Mouse (Mus musculus): ENCODE data around the gene Ubac1. TPM values are rescaled to one million over a fixed set of nuclear protein-coding genes. Genes with fewer than 3 reads are reported as not detected.

Gene Ubac1
- polyA plus RNA-seq (2016; fragmentation: Nextera tagmentation; extraction: Ambion mirVana) = 107 and 111 TPM in 2 replicates

- 7% methylated on average over 50 of the region's 50 CpGs for WGBS
- H3K9me3 ChIP-seq (replicated peaks) = no peaks in the 10 kb centered on the region
- H3K9ac ChIP-seq = peak within 1 kb of the TSS; percentile 85
- peak; percentile 92 for ATAC-seq (ENCODE audit: insufficient number of reproducible peaks, low FRiP score)
- peak within 1 kb of the TSS; percentile 85 for H3K4me2 ChIP-seq
- H3K27ac ChIP-seq (ENCODE audit: poor library complexity, severe bottlenecking) = peak within 1 kb of the TSS; percentile 91
- no peaks in the 10 kb centered on the region for H3K27me3 ChIP-seq (replicated peaks)
- H3K36me3 ChIP-seq = no peaks in the 10 kb centered on the region
- H3K4me3 ChIP-seq = peak within 1 kb of the TSS; percentile 76
- H3K4me1 ChIP-seq (replicated peaks) = peaks cover 24% of the 10 kb centered on the region
These were observed at the start of gene Ubac1 for GRCm38 (mm10) chr2:26021561-26022257. Gene Ubac1, minus strand, starts transcription at chr2:26021747.

DNA sequence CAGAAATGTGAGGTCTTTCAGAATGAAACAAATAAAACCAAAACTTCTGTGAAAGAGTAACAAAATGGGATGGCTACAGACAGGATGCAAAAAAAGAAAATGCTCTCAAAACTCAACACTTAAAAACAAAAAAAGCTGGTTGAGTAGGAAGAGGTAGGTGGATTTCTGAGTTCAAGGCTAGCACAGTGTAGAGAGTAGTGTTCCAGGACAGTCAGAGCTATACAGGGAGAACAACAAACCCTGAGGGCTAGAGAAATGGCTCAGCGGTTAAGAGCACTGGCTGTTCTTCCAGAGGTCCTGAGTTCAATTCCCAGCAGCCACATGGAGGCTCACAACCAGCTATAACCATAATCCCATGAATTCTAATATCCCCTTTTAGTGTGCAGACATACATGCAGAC is 47.0 kb upstream of the Ubac1 start:
- Histone ChIP-seq H3K27ac (ENCODE audit: poor library complexity, severe bottlenecking) (no peak overlapping the region), H3K4me1 (replicated peaks) (peaks cover 19% of the 10 kb centered on the region), H3K36me3 (no peaks in the 10 kb centered on the region), H3K4me2 (no peak overlapping the region), H3K9me3 (replicated peaks) (no peaks in the 10 kb centered on the region), H3K9ac (no peak overlapping the region), H3K27me3 (replicated peaks) (no peaks in the 10 kb centered on the region), H3K4me3 (no peak overlapping the region)
- WGBS = 89% methylated on average over 1 of the region's 1 CpGs
- ATAC-seq (ENCODE audit: insufficient number of reproducible peaks, low FRiP score) = no peak

DNA sequence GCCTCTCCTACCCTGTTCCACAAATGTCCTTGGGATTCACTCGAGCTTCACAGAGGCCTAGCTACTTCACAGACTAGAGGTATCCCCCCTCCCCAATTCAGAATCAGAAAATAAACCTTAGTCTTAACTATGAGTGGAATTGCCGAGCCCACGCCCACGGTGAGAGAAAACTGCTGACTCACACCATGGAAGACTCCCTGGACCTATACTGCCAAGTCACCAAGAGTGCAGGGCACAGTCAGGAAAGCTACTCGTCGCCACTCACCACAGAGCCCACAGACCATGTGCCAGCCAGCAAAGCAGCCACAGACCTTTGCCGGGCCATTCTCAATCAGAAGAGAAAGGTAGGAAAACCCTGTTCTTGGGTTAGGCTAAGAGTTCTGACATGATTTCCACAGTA is 46.6 kb upstream of the Ubac1 start:
- Histone ChIP-seq H3K4me1 (replicated peaks) (peaks cover 19% of the 10 kb centered on the region), H3K4me3 (no peak overlapping the region), H3K27ac (ENCODE audit: poor library complexity, severe bottlenecking) (no peak overlapping the region), H3K4me2 (no peak overlapping the region), H3K36me3 (no peaks in the 10 kb centered on the region), H3K9me3 (replicated peaks) (no peaks in the 10 kb centered on the region), H3K9ac (no peak overlapping the region), H3K27me3 (replicated peaks) (no peaks in the 10 kb centered on the region)
- WGBS = 62% methylated on average over 7 of the region's 7 CpGs
- ATAC-seq (ENCODE audit: insufficient number of reproducible peaks, low FRiP score) = no peak

DNA sequence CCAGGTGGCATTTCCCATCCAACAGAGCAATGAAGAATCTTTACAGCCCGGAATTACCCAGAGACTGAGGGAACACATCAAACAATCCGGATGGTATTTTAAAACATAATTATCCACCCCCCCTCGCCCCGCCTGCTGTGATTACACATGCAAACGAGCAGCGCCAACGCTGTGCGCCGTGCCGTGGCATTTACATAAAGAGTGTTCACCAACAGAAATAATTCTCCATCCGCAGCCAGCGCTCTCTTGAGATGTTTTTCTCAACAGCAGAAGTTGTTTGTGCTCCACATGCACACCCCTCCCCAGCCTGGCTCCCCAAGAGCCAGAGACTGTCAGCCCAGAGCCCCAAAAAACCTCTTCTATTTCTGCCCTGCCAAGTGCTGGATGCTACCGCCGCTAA is 45.0 kb upstream of the Ubac1 start:
- ATAC-seq (ENCODE audit: insufficient number of reproducible peaks, low FRiP score) = no peak
- WGBS = 75% methylated on average over 14 of the region's 14 CpGs

GRCm38 (mm10) chr2:26062742-26063427 is 41.3 kb upstream of the Ubac1 start:
- Histone ChIP-seq H3K9ac (no peak overlapping the region), H3K9me3 (replicated peaks) (no peaks in the 10 kb centered on the region), H3K27ac (ENCODE audit: poor library complexity, severe bottlenecking) (no peak overlapping the region), H3K4me3 (no peak overlapping the region), H3K4me2 (no peak overlapping the region), H3K4me1 (replicated peaks) (peaks cover 15% of the 10 kb centered on the region), H3K27me3 (replicated peaks) (0 out of 2 replicates have a peak, but pooled peaks cover 6% of the 10 kb centered on the region), H3K36me3 (peaks cover 10% of the 10 kb centered on the region; the same call in 1 of the 2 replicates)
- WGBS = 65% methylated on average over 13 of the region's 13 CpGs
- ATAC-seq (ENCODE audit: insufficient number of reproducible peaks, low FRiP score) = no peak

More for the DNA sequence above, 45.0 kb upstream of the Ubac1 start:
- H3K9me3 ChIP-seq (replicated peaks) = no peaks in the 10 kb centered on the region
- H3K36me3 ChIP-seq = no peaks in the 10 kb centered on the region
- peaks cover 19% of the 10 kb centered on the region for H3K4me1 ChIP-seq (replicated peaks)
- H3K4me2 ChIP-seq = no peak overlapping the region
- no peak overlapping the region for H3K27ac ChIP-seq (ENCODE audit: poor library complexity, severe bottlenecking)
- H3K4me3 ChIP-seq = no peak overlapping the region
- H3K27me3 ChIP-seq (replicated peaks) = no peaks in the 10 kb centered on the region
- H3K9ac ChIP-seq = no peak overlapping the region

- peaks cover 10% of the 10 kb centered on the region; the same call in 1 of the 2 replicates for H3K36me3 ChIP-seq
- H3K4me3 ChIP-seq = no peak overlapping the region
- ATAC-seq (ENCODE audit: insufficient number of reproducible peaks, low FRiP score) = no peak
- no peaks in the 10 kb centered on the region for H3K9me3 ChIP-seq (replicated peaks)
- H3K27me3 ChIP-seq (replicated peaks) = 0 out of 2 replicates have a peak, but pooled peaks cover 6% of the 10 kb centered on the region
- H3K4me1 ChIP-seq (replicated peaks) = peaks cover 8% of the 10 kb centered on the region
- H3K9ac ChIP-seq = no peak overlapping the region
- H3K4me2 ChIP-seq = no peak overlapping the region
- WGBS = 57% methylated on average over 4 of the region's 4 CpGs
- no peak overlapping the region for H3K27ac ChIP-seq (ENCODE audit: poor library complexity, severe bottlenecking)
These were observed 40.7 kb upstream of the Ubac1 start for GRCm38 (mm10) chr2:26062241-26062640.

- Histone ChIP-seq H3K4me1 (replicated peaks) (no peaks in the 10 kb centered on the region), H3K9ac (no peak overlapping the region), H3K4me2 (no peak overlapping the region), H3K9me3 (replicated peaks) (no peaks in the 10 kb centered on the region), H3K27me3 (replicated peaks) (0 out of 2 replicates have a peak, but pooled peaks cover 6% of the 10 kb centered on the region), H3K4me3 (no peak overlapping the region), H3K27ac (ENCODE audit: poor library complexity, severe bottlenecking) (no peak overlapping the region), H3K36me3 (peaks cover 10% of the 10 kb centered on the region; the same call in 1 of the 2 replicates)
- 73% methylated on average over 21 of the region's 21 CpGs for WGBS
- no peak for ATAC-seq (ENCODE audit: insufficient number of reproducible peaks, low FRiP score)
These were observed 39.6 kb upstream of the Ubac1 start for GRCm38 (mm10) chr2:26061018-26061666.

DNA sequence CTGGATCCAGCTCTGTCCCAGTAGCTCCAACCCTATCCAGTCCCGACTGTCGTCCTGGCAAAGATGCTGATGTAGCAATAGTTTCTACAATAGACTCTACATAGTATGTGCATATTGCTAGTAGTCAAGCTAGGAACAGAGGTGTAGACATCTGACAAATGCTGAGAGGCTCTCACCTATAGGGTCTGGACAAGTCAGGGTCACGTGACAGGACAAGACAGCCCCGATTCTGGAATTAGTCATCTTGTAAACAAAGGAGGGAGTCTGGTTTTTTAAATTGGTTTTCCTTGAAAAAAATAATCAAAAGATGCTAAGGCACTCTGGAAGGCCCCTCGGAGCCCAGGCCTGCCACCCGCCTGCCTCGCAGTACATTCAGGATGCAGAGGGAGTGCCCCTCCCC is 35.5 kb upstream of the Ubac1 start:
- no peak for ATAC-seq (ENCODE audit: insufficient number of reproducible peaks, low FRiP score)
- H3K9me3 ChIP-seq (replicated peaks) = no peaks in the 10 kb centered on the region
- H3K36me3 ChIP-seq = peaks cover 10% of the 10 kb centered on the region; the same call in 1 of the 2 replicates
- H3K4me1 ChIP-seq (replicated peaks) = 0 out of 2 replicates have a peak, but pooled peaks cover 8% of the 10 kb centered on the region
- H3K27me3 ChIP-seq (replicated peaks) = 0 out of 2 replicates have a peak, but pooled peaks cover 6% of the 10 kb centered on the region
- H3K4me2 ChIP-seq = no peak overlapping the region
- 83% methylated on average over 7 of the region's 7 CpGs for WGBS
- no peak overlapping the region for H3K4me3 ChIP-seq
- H3K9ac ChIP-seq = no peak overlapping the region
- no peak overlapping the region for H3K27ac ChIP-seq (ENCODE audit: poor library complexity, severe bottlenecking)

DNA sequence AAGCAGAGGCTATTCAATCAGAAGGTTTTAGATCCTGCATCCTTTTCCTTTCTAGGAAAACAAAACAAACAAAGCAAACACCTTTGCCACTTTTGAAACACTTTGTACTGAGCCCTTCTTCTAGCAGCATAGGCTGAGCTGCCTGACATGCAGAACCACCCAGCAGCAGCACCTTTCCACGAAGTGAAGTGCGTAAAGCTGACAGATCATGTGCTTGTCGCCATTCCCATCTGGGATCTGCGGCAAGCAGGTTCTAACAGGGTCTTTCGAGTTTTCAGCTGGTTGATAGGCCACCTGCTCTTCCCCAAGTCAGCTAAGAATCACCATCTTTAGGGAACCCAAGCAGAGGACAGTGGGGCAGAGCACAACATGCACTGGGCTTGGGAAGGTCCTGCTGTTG is 34.7 kb upstream of the Ubac1 start:
- H3K27ac ChIP-seq (ENCODE audit: poor library complexity, severe bottlenecking) = no peak overlapping the region
- H3K9ac ChIP-seq = no peak overlapping the region
- H3K9me3 ChIP-seq (replicated peaks) = no peaks in the 10 kb centered on the region
- H3K4me3 ChIP-seq = no peak overlapping the region
- 66% methylated on average over 5 of the region's 5 CpGs for WGBS
- 0 out of 2 replicates have a peak, but pooled peaks cover 8% of the 10 kb centered on the region for H3K4me1 ChIP-seq (replicated peaks)
- no peak for ATAC-seq (ENCODE audit: insufficient number of reproducible peaks, low FRiP score)
- peaks cover 10% of the 10 kb centered on the region; the same call in 1 of the 2 replicates for H3K36me3 ChIP-seq
- H3K27me3 ChIP-seq (replicated peaks) = 0 out of 2 replicates have a peak, but pooled peaks cover 6% of the 10 kb centered on the region
- no peak overlapping the region for H3K4me2 ChIP-seq

DNA sequence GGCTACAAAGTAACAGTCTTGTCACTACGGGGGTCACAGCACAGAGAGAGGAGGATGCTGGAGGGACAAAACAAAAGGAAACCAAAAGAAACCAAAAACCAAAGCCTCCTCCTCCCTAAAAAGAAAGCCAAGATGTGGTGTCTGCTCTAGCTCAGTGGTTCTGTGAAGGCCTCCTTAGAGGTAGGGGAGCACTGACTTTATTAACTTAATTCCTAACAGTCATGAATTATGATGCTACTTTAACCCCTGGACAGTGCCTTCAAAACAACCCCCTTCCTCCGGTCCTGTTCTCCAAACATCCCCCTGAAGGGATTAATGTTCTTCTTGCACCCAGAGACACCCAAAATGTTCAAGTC is 34.2 kb upstream of the Ubac1 start:
- Histone ChIP-seq H3K9me3 (replicated peaks) (no peaks in the 10 kb centered on the region), H3K4me2 (no peak overlapping the region), H3K27me3 (replicated peaks) (0 out of 2 replicates have a peak, but pooled peaks cover 6% of the 10 kb centered on the region), H3K4me1 (replicated peaks) (0 out of 2 replicates have a peak, but pooled peaks cover 8% of the 10 kb centered on the region), H3K4me3 (no peak overlapping the region), H3K36me3 (peaks cover 10% of the 10 kb centered on the region; the same call in 1 of the 2 replicates), H3K27ac (ENCODE audit: poor library complexity, severe bottlenecking) (no peak overlapping the region), H3K9ac (no peak overlapping the region)
- 60% methylated on average over 2 of the region's 2 CpGs for WGBS
- ATAC-seq (ENCODE audit: insufficient number of reproducible peaks, low FRiP score) = no peak
